Mouse (Mus musculus): Measurements from ENCODE around the gene Il15.

The Il15 gene

DNA sequence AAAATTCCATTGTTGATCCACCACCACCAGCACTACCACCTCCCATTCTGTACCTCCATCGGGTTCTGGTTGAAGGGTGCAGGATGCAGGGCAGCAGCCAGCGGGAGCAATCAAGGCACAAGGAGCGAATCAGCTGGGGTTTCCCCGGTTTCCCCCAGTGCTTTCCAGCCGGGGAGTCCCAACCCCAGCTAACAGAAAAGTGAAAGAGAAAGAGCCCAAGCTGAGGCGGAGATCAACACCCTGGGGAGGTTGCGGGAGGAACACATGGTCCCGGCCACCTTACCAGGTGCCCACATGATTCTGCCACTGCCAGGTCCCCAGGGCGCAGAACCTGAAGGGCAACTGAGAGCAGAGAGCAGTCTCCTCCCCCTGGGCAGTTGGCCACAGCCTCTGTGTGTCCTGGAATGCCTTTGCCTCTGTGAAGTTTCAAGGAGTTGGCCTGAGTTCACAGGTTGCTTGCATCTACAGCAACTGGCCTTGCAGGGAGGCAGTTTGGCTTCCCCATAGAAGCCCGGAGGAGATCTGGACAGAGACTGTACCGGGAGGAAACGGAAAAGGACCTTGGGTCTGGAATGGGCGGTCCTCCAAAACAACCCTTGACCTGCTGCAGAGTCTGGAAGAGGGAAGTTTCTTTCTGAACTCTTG lies at the start of gene Il15:
Gene Il15 (minus strand): TSS at position 537 of the 645 bp plus-strand sequence.
- DNase-seq: no peak

DNA sequence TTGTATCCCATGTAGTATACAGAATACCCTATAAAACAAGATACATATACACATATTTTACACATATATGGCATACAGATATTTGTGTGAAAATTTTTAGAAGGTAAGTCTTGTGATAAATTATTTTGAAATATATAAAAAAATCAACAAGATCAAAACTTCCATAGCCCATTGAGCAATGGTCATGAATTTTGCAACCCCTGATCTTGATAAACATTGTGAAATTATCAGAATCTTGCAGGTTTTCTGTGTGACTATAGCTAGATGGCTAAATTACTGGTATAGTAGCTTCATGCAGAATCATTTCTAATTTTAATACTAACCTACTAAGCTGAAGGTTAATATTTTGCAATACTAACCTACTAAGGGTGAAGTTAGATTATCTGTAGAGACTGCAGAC lies 41.9 kb upstream of the Il15 start:
- no peak for DNase-seq

DNA sequence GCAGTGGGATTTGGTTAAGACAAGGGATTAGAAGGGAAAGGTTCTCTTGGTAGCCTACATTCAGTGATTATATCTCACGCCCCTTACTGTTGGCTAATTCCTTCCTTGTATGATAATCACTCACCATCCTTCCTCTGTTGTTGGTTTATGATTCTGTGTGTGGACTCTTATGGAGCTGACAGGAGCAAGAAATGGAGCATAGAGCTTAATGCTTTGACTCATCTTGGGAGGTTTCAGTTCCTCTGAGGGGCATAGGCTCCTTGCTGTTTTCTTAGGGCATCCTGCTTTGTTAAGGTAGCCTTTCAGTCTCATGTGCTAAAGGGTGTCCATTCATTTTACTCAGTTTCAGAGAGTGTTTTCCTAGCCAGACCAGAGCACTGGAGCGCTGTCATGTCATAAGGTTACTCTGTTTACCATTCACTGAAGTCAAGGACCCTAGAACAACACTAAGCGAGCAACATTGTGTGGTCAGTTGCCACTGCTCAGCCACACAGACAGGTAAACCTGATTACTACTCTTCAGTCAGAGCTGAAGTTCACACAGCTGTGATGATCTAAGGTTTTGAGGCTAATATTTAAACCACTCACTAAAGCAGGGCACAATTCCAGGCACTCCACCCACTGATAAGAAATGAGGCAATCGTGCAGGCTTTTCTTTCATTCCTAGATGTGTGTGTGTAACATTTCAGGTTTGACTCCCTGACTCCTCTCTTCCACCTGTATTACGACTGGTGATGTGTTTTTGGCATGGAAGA lies 13.7 kb upstream of the Il15 start:
- no peak for DNase-seq

DNA sequence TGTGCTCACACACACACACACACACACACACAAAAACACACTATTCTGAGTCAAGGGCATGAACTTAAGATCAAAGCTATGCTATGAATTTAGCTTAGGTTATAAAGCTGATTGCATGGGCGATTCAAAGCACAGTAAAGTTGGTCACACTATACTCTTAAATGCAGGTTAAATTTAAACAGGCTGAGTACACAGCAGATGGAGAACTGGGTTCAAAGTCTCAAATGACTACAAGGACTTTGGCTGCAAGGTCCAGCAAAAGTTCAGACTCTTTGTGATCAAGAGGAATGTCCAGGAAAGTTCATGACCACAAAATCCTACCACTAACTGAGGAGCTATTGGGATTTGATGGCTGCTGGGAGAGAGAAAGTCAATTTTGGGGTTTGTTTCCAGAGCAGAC lies 12.5 kb upstream of the Il15 start:
- DNase-seq: no peak

DNA sequence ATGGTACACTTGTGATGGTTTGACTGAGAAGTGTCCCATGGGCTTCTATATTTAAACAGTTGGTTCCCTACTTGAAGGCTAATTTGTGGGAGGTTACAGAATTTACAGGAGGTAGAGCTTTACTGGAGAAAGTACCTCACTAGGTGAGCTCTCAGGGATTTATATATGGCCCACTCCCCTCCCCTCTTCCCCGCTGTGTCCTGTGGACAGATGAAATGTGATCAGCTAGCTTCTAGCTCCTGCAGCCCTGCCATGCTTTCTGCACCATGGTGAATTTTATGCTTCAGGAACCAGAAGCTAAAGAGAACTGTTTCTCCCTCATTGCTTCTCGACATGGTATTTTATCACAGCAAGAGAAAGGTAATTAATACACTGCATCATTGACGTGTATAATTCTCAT lies 7.1 kb upstream of the Il15 start:
- DNase-seq: no peak

DNA sequence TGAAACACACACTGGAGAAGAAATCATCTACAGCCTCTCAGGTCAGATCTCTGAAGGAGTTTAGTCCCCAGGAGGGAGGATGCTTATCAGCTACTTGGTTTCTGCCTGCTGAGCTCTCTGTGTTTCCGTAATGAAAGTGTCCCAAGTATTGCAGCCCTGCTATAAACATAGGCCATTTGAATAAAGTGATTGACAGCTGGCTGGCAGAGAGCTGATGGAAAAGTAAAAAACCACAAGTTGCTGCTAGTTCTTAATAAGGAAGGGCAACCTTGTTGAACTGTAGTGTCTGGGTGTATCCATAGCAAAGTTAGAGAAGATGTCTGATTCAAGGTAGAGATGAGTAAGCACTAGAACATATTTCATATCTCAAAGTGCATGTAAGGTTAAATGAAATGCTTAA lies 4.0 kb upstream of the Il15 start:
- DNase-seq: no peak

DNA sequence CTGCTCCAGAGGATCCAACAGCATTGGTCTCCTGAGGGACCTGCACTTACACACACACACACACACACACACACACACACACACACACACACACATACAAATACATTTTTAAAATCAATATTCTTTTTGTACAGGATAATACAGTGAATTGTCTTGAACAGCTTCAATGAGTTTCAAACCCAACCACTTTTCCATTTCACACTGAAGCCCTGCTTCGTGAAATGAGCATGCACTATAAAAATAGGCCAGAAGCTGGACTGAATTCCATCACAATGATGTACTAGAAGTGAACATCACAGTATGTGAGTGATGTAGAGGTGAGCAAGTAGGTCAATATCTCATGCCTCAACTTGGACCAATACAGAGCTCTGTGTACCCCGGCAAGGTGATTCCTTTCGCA lies 1.0 kb upstream of the Il15 start:
- no peak for DNase-seq

DNA sequence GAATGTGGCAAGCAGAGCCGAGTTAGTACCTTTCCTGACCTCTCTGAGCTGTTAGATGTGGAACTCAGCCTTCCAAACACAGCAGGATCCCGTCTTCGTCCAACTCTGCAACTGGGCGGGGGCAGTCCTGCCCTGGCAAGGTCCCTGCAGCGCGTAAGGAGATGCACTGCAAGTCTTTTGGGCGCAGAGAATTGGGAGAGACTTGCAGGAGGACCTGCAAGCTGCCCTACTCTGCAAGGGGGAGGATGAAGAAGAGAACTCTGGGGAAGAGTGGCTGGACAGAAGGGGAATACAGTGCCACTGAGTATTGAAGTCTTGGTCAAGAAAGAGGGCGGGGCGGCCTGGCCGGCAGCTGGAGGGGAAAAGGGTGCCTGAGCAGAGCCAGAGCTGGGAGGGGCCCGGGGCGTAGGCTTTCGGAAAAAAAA lies 749 bp downstream of the Il15 start:
- DNase-seq: no peak

DNA sequence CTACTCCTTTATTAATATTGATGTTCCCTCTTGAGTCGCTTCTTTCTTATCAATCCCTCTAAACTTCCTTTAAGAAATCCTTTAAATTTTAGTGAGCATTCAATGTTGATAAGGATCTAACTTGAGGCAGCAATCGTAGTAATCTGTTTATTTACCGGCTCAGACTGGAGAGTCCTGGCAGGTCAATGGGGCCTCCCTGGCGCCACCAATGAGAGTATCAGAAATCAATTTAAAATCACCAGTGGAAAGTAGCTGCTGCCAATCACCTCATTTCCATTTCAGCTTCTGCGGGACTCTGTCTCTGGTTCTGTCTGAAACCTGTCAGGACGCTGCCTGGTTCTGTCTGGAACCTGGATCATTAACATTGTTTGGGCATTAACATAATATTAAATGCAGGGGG lies 1.5 kb downstream of the Il15 start:
- DNase-seq: no peak

DNA sequence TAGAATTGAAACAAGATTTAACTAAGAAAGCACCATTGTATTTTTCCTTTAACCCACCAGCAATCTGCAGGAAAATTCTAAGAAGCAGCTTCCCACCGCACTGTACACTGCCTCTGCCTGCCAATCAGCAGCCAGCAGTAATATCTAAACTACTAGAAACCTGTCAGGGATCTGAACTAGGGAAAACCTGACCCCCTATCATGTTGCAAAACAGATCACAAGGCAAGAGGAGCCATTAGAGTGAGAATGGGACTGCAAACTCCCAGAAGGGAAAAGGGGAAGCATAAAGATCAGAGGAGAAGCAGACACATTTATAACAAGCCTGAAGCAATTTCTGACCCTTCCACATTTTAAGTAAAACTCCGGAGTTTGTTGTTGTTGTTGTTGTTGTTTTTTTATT lies 2.0 kb downstream of the Il15 start:
- DNase-seq: no peak

DNA sequence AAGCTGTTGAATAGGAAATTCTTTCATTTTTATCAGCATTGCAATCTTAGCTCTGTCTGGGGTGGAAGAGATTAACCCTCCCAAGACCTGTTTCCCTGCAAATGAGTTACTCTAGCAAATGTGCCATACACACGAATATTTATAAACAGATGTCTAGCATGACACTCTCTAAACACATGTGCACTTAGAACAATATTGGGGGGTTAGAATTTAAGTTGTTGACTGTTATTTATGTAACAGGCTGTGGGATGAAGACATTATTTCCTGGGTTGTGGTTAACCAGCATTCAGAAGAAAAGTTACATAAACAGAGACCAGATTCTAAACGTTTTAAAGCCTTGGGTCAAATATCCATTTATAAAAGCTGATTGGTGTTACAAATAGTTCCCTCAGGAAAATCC lies 2.6 kb downstream of the Il15 start:
- no peak for DNase-seq

DNA sequence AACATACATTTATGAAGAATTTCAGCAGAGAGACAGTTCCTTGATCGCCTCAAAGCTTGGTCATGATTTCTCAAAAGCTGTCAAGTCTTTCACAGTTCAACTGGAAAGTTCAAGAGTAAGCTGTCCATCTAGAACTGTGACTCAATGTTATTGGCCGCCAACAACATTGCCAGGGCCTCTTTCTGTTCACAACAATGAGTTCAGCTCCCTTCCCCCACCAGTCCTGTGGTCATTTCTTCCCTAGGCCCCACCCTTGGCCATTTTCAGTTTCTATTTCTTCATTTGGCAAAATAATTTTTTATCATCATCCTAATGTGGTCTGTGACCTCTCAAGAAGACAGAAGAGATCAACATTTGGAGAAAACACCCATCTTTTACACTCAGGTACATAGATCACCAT lies 4.5 kb downstream of the Il15 start:
- no peak for DNase-seq

DNA sequence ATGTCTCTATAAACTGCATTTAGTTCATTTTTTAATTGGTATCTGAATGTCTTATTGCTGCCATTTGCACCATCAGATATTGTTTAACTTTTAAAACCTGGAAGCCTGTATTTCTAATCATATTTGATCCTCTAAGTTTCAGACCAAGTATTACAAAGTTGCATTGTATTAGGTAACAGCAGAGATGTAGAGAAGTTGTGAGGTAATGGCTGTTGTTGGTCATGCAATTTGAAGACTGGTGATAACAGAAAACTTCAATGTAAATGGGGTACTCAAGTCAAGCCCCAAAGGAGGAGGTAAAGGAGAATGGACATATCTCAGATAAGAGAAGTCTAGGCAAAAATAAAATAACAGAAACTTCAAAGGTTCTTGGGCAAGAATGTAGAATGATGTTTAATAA lies 11.8 kb downstream of the Il15 start:
- DNase-seq: no peak

DNA sequence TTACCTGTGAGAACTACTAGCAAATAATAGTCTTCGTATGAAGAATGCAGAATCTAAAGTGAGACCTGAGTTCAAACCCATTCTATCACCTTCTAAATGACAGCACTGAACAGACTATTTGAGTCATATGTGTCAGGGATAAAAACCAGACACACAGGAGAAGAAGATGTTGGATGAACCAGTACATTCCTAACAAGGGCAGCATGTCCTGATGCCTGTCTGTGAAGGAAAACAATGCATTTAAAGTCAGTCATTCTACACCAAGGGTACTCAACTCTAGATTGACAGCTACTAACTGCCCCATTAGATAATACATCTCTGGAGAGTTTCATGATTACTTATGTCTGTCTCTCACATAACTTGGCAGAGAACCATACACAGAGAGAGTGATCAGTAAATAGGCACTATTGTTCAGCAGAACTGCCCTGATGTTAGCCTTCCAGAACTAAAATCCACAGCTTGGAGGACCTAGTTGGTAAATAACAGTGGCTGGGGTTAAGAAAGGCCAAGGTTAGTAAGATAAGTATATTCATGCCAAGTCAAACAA lies 14.6 kb downstream of the Il15 start:
- DNase-seq: no peak

DNA sequence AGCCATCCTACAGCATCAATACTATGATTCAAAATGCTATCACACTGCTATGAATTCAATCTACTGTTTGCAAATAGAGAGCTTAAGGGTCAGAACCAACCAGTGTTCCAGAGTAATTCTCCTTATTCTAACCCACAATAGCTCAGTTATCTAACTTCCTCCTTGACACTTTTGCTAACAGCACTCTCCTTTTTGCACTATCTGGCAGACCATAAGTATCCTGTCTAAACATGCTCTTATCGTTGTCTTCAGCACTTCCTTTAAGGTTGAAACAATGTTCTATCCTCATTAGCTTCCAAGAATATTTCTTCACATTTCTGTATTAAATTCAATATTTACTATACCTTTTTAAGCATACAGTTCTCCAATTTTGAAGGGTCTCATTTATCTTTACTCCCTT lies 15.4 kb downstream of the Il15 start:
- DNase-seq: no peak

DNA sequence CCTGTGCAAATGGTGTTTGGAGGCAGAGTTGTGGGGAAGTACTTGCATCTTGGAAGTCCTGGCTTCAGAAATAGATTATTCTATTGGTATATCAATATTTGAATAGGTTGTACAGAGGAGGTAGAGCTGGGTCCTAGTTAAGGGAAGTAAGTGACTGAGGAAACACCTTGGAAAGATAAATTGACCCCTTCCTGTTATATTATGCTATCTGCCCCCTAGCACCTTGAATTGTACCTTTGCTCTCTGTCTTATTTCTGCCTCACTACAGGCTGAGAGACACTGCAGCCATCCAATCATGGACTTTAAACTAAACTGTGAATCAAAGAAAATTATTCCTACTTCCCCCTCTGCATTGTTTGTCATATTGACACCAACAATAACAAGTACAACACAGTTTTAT lies 17.2 kb downstream of the Il15 start:
- no peak for DNase-seq

DNA sequence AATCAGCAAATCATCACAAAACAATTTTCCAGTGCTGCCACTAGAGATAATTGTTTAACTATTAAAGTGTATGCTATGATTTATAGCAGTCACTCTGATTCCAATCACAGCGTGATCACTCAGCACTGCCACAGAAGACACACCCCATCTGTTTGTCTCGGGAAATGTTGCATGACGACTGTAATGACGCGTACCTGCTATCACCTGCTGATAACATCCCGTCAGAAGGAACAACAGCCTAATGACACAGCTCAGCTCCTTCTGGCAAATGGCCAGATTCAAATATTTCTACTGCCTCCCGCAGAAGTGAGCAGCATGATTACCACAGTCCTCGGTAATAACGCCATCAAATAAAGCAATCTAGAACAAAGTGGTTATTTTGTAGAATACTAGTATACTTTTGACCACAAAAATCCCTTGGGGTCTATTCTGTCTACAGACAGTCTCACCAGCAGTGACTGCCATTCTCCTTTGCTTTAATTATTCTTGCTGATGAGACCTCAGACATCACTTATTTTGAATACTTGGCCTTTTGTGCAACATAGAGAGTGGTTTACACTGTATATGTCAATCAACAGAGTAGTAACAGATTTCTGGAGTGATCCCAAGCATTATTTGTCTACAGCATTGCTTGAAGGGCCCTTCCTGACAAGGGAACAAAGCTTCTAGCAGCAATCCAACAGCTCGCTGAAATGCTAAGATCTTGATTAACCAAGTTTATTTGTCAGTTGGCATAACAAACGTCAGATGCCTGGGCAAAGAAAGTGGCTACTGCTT lies 18.4 kb downstream of the Il15 start:
- DNase-seq: no peak

DNA sequence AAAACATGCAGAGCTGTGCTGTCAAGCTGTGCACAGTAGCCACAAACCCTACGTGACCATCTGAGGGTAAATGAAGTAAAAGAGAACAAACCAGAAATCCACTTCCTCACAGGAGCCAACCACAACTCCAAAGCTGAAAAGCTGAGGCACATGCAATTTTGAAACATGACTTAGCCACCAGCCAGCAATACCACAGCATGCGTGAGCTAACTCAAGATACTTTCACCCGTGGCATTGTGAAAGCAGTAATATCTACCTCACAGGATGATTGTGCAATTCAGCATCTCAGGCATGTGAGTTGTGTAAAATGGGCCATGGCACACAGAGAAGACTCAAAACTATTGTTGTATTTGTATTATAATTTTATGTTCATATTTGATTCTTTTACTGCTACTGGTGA lies 19.7 kb downstream of the Il15 start:
- no peak for DNase-seq

DNA sequence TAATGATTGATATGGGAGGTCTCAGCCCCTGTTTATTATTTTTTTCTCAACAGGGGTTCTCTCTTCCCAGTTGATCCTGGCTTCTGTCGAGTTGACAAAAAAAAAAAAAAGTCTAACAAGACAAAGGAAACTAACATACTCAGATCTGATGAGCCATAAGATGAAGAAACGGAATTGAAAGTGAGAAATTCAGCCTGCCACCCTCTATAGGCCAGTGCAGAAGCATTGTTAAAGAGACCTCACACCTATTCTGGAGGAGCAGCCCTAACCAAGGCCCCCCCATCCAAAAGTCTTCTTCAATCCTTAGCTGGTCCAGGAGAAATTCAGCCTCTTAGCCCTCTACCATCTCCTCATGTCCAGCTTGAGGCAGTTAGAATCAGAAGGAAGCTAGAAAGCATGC lies 20.7 kb downstream of the Il15 start:
- DNase-seq: no peak

DNA sequence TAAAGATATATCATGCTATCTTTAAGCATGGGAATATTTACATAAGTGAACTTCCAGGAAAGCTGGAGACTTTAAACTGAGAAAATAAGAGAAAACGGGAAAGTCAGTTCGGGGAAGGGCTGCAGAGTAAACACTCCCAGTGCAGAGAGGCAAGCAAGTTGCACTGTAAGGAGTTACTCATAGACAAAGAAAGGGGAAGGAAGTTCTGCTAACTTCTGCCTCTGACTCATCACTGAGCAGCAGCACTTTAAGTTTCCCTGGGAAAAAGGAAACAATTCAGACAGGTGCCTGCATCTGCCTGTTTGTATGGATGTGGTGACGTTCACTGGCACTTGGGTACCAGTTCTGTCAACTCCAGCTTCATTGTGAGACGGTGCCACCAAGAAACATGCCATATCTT lies 28.6 kb downstream of the Il15 start:
- no peak for DNase-seq

DNA sequence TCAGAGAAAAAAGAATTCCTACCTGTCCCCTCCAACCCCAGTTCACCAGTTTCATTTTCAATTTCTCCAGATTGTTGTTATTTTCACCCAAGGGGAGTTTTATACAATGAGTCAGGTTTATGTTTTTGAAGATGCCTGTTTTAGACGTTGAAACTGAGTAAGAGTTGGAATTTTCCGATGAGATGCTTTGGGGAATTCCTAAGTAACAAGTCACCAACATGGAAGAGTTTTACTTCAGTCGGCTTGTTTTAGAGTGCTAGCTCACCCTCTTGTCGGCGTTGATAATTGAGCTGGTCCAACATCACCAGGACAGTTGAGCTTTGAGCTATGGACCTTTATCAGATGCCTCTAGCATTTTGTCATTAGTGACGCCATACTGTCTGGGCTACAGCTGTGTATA lies 30.2 kb downstream of the Il15 start:
- no peak for DNase-seq

DNA sequence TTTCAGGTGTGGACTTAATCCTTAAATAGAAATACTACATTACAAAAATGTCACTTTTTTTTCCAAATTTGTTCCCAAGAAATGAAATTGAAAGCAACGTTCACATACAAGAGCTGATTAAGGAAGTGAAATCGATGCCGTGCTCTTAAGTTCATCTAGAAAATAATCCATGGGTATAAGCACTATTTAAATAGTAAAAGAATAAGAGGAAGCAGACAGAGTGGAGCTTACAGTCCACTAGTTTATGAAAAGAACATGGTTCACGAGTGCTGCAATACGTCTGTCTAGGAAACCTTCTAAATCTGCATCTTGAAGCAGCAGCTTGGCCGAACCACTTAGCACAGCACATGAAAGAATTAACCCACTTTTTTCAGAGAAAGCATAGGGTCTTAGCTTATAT lies 32.4 kb downstream of the Il15 start:
- no peak for DNase-seq

DNA sequence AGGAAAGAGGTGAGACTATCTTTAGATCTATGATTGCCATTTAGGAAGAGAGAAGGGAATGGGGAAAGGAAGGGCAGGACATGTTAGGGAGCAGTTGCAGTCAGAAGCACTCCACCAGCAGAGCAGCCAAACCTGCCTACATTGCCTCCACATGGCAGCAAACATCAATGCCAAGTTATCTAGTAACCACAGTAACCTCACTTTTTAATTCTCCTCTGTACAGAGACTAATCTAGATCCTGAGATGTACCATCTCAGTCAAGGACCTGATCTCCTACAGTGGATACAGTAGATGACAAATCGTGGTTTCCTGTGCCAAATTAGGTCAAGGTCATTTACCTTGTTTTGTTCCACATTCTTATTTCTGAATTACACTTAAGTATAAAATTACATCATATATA lies 42.0 kb downstream of the Il15 start:
- no peak for DNase-seq

DNA sequence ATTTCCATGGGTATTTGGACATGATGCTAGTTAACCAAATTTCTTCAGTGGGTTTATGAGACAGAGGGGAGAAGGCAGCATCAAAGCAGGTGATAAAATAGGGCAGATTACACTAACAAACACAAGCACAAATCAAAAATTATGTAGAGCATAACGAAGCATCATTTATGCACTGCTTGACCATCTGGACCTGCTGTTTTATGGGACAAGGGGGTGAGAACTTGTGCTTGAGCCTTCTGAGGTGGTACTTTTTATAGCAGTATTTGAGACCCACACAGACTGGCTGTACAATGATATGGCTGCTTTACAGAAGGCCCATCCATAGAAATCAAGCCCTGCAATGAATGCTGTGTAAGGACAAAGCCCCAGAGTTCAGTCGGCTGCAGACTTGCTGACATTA lies 46.9 kb downstream of the Il15 start:
- peak; percentile 5 for DNase-seq

Measured in cerebellum, adult 11 months (tissue).